Mouse (Mus musculus): ENCODE measurements at regions not wholly inside any gene's neighbourhood (a gene's known extent, or its start where the extent isn't known, plus 50 kb on each side); places are given as distances from the start of the nearest gene placed in this dataset.

DNA sequence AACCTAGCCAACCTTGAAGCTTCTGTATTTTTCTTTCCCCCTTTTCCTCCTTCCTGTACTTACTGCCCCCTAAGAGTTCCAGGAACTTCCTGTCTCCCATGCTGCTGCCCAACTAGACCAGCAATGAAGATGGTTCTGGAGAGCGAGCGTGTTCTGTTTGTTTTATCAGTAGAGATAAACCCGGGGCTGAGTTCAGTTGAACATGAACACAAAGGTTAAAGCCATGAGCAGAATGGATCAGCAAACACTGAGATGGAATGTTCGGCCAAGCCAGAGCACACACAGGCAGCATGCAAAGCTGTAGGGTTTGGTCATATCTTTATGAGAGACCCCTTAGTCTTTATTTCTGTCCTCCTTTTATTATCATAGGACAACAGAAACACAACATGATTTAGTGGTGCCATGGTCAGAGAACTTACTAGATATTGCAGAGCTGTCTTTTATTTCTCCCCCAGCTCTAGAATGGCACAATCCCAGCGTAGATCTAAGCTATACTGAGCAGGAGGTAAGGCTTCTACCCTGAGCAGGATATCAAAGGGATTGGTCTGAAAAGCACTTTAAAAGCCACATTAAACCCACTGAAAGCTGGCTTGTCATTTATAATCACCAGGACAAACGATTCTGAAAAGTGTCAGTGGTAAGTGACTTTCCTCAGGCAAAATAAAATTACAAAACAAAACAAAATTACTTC is 105.9 kb upstream of the Peli1 start:
- DNase-seq, result no peak

DNA sequence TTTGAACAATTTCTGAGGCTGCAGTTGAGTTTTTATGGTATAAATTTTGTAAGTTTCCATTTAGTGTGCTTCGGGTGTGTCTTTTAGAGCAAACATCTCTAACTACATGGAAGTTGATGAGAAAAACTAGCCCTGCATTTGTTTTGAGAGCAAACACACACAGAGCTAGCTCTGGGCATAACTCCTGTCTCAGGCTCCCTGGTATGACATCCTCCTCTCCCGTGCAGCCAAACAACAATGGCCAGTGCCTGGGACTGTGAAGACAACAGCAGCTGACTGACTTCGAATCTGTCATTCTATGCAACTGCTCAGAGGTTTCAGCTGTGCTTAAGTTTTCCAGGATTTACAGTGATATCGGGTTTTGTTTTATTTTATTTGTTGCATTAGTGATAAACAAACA is 105.3 kb upstream of the Peli1 start:
- no peak for DNase-seq

DNA sequence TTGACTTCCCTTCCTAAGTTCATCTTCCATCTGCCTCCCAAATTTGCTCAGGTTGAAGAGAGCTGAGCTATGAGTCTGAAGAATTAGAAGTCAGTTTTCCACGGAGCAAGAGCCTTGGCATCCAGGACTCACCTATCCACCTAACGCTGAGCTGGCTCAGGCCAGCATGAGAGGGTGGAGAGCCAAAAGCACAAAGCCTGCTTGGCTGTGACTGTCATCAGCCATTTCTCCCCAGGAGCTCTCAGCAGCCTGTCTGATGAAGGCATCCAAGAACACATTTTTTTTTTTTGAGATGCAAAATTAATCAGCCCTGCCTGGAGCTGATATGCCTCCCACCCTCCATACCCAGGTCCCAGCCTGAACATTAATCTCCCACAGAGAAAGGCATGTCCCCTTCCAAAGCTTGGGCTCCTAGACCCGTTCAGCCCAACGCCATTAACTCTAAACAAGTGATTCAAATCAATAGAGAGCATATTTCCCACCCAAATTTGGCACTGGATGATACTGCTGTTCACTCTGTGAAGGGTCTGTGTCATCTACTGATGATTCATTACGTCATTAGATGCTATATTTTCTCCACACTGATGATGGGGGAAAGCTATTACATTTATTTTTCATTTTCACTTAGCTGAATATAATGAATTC is 103.8 kb upstream of the Peli1 start:
- no peak for DNase-seq

DNA sequence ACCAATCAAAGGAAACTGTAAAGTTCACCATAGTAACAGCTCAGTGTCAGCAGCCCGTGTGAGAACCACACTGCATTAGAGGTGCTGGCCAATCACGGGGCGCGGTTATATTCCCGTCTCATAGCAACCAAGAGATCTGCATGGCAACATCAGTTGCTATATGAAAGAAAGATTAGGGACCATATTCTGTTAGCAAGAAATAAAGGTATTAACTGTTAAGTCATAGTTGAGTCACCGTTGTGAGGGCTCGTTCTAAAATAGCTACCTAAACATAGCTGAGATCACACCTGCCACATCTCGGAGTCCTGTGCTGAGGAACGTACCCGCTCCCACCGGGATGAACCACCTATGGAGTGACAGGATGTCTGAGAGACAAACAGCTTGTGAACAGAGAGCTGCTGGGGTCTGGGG is 103.2 kb upstream of the Peli1 start:
- no peak for DNase-seq

DNA sequence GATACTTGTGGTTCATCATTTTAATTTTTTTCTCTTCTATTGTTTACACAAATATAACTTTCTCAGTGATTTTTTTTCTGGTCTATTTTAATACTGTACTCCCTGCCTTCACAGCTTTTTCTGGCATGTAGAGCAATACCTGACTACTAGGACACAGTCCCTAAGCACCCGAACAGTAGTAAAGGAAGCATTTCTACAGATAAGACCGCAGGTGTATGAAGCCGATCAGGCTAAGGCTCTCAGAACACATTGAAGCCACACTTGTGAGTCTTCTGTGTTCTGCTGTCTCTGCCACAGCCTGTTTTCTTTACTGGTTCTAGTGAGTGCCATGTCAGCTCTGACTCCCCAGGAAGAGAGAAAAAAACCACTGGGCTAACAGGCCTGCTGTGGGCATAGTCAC is 102.2 kb upstream of the Peli1 start:
- no peak for DNase-seq

DNA sequence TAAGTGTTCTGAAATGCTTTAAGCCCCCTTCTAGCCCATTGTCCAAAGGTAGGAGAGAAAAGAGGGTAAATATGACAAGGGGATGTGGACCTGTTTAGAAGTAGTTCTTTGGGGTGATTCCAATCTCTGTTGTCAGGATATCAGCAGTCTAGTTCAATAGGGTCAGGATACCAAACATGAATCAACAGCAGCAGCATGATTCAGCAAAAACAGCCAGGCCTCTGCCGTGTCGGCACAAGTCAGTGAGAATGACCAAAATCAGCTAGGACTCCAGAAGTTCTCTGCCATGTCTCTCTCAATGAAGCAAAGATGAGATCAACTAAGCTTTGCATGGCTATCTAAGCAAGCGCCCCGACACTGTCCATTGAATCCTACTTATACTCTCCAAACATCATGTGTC is 97.5 kb upstream of the Peli1 start:
- no peak for DNase-seq

DNA sequence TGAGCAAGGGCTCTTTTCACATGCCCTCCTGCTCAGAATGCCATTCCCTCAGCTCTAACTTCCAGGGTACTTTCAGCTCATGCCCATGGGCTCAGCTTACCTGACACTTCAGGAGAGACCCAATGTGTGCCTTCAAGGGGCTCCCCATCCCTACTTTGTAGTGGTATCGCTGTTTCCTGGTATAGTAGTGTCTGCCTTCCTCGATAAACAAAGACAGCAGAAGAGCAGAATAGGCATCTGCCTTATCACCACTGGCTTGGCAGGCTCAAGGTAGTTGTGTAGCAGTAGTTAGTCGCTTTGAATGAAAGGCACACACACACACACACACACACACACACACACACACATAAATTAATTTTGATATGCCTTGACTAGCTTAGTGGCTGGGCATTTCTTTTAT is 89.7 kb upstream of the Peli1 start:
- no peak for DNase-seq

DNA sequence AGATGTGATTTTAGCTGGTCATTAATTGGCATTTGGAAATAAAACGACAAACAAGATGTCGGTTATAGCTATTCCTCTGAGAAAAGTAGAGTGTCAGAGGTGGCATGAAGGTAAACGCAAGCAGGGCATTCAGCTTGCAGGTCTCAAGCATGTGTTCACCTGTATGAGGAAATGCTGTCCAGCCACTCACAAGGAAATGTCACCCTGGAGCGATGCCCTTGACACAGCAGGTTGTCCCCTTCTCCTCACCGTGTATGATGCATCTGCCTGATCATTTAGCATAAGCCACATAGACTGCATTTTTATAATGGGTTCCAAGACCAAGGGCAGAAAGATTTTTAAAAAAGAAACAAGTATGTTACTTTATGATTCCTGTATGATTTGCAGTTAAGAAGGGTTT is 83.9 kb upstream of the Peli1 start:
- DNase-seq, result no peak

DNA sequence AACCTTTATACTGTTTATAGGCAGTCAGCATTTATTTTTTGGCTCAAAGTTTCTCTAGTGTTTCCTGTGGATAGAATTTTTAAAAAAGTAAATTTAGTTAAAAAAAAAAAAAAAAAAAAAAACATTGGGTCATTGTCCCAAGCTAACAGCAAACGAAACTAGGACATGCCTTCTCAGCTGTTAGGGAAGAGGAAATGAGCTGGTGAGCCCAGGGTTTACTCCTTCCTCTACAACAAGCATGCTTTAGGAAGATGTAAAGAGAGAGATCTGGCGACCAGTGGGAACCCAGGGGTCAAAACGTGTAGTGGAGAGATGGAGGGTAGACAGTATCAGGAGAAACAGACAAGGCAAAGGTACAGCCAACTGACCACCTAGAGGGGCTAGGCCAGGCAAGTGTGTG is 81.6 kb upstream of the Peli1 start:
- no peak for DNase-seq

DNA sequence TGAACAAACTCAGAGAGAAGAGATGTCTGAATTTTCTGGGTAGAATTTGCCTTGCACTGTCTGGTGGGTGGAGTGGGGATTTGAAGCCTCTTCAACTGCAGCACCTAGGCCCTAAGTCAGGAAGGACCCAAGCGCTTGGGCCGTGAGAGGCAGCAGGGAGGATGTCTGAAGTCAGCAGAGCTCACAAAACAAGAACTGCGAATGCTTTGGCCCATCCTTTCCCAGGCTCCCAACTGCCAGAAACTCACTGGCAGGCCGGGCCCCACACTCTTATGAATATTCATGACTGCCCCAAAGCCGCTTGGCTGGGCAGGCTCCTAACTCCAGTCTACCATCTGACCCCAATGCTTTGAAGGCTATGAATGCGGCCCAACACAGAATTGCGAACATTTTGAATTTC is 80.2 kb upstream of the Peli1 start:
- no peak for DNase-seq

DNA sequence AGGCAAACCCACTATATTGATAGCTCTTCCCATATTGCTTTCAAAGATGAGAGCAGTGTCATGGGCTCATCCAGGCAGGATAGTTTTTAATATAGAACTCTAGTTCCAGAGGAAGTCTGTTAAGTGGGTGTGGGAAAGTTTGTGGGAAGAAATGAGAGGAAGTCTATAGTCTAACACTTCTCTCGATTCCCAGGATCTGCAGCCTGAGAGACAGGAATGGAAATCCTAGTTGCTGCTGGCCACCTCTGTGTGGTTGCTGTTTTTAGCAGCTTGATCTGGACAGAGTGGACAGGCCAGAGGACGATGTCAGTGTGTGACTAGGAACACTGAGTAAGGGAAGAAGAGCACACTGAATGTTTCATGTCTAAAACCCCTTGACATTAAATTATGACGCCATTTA is 76.8 kb upstream of the Peli1 start:
- DNase-seq, result no peak

DNA sequence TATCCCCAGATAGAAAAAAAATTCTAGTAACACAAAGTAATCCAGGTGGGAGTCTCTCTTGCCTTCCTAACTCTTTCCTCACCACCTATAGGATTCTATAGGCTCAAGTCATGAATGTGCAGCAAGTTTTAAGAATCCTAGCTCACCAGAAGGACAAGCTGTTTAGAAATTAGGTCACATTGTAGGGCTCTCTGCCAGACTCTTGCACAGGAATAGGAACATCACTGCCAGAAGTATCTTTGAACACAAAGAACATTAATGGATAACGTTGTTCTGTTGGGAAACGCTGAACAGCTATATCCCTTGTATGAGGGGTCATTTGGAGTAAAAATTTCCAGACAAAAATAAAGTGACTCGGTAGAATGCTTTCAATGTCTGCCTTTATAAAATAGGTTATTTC is 75.6 kb upstream of the Peli1 start:
- DNase-seq, result no peak

DNA sequence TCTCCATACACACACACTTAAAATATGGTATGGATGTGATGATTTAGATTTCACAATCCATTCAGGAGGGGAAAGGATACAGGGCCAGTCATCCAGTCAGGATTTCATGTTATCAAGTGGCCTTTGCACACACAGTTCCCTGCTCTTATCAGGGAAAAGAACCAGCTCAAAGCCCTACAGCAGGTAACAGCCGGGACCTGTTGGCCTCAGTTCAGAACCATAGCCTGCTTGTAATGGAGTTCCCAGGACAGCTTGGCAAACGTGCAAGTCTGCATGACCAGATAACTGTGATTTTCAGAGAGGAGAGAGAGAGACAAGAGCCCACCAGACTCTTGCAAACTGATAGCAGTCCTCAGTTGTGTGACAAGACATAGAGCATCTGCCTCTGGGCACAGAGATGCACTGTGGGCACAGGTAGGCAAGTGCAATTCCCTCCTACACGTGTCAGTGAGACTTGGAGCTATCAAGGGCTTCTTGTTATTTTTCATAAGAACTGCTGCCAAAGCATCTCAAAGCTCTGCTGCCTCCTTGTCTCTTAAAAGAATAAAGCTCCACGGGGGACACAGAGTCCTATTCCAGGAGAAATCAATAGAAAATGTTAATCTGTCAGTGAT is 74.9 kb upstream of the Peli1 start:
- no peak for DNase-seq

DNA sequence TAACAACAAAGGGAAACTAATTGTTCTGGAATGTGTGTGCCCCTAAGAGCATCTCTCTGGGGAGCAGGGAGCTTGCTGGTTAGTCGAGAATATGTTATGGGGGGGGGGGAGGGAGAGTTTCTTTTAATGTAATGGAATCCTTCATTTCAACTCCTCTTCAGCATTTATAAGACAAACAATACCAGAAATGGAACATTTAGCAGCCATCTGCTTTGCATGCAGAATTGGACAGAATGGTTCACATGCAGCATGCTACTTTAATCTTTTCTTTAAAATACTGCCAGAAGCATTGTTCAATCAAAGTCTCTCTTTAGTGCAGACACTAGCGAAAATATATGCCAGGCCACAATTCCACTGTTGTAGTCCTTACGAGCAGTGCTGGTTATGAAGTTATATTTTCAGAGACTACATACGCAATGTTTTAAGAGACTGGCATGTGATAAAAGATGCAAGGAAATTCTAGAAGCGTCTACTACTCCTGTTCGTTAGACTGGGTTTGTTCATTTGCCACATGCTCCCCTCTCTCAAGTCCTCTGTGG is 74.2 kb upstream of the Peli1 start:
- no peak for DNase-seq

DNA sequence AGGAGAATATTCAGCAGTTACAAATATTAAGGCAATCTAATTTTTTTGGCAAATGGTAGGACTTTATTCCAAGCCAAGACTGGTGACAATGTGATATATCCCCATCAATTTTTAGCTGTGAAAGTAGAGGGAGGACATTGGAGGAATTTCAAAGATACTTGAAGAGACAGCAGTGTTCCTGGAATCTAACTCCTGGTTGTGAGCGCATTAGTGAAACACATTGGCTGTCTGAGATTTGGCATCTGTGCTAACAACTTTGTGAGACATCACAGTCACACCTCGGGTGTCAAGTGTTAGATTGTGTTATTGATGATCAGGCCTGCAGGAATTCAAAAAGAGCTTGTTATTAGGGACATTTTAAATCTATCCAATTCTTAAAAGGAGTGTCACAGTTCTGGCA is 71.3 kb upstream of the Peli1 start:
- DNase-seq, result no peak

DNA sequence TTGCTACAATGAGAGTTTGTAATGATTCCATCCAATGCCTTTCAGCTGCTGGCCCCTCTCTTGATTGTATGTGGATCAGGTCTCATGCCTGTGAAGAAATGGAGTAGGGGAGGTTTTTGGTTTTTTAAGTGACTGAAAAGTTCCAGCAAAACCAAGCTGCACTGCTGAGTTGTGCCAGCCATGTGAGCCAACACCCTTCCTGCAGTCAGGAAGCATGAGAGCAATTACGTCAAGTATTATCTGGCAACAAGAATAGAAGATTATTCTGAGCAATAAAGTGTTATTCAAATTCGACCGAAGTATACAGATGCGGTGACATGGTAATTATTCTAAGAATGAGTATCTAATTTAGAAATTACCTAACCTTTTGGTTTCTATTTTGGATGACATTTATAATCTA is 67.0 kb upstream of the Peli1 start:
- no peak for DNase-seq

DNA sequence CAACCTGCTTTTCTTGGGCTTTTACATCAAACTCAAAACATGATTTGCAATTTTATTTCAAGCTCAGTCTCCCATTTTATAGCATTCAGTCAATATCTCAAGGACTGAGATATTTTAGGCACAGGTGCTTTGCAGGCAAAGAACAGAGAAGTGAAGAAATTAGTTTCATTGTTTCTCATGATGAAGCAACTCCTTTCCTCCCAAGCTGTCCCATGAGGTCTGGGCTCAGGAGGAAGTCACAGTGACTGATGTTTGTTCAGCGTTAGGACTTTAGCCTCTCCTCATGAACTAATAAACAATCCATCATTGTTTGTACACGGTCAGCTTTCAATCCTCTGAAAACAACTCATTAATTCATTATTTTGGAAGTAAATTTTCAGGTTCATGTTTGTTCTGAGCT is 66.6 kb upstream of the Peli1 start:
- DNase-seq, result no peak

DNA sequence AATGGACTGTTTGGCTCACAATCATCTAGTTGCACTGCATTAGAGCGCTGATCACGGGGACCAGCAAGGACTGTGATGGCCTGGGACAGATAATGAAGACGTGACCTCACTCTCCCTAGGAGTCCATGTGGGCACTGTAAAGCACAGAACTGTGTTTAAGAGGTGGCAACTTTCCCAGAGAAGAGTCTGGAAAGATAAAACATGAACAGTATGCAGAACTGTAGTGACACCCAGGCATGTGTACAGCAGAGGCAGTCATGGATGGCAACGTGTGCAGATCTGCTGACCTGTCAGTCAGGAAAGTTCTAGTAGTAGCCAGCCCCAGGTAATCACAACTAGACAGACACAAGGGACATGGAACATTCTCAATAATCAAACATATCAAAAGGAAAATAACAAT is 63.8 kb upstream of the Peli1 start:
- no peak for DNase-seq

DNA sequence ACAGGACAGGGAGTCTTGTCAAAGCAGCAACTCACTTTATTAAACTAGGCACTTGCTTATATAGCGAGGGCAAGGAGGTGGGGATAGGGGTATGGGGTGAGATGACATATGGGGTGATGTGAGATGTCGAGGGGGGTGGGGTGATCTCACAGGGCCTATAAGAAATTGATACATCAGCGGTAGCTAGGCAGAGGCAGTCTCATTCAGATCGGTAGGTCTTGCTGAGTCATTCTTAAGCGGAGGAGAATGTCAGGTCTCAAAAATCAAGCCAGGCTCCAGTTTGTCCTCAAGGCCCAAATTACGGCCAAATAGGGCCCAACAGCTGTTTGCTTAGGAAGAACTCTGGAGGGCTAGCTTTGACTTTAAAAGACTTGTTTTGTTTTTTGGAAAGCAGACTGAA is 60.7 kb upstream of the Peli1 start:
- DNase-seq, result no peak

DNA sequence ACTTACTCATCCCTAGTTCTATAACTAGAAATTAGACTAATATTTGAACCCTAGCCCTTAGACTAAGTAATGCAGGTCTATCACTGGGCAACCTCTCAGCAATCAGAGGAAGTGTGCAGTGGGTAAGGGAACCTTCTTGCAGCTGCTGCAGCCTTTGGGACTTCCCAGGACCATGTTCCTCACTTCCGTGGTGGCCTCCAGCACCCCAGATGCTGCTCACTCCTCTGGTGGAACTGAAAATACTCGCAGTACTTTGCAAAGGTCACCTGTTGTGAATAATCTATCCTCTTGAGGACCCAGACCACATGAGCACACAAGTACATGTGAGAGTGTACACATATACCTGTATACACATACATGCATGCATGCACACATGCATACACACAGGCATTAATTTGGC is 59.3 kb upstream of the Peli1 start:
- DNase-seq, result no peak

DNA sequence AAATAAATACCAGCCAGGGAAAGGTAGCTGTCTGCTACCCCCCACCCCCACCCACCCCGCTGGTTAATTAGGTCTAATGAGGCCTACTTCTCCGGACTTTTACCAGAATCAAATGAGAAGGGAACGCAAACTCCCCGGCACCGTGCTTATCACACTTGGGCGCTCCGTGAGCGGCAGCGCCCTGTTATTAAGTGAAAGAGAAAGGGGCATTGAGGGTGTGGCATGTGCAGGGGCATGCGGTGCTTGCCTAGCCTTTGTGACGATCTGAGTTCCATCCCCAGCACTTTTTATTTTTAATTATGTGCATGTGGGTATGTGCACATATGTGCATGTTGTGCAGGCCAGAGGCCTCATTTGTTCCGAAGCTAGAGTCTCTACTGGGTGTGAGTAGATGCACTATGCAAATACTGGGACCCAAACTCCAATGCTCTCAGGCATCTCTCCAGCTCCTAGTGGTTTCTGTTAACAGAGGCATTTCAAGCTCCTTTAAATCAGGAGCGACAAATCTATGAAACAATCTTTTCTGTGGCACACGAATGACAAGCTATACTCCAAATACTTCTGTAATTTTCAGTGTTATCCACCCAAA is 57.8 kb upstream of the Peli1 start:
- DNase-seq, result no peak

DNA sequence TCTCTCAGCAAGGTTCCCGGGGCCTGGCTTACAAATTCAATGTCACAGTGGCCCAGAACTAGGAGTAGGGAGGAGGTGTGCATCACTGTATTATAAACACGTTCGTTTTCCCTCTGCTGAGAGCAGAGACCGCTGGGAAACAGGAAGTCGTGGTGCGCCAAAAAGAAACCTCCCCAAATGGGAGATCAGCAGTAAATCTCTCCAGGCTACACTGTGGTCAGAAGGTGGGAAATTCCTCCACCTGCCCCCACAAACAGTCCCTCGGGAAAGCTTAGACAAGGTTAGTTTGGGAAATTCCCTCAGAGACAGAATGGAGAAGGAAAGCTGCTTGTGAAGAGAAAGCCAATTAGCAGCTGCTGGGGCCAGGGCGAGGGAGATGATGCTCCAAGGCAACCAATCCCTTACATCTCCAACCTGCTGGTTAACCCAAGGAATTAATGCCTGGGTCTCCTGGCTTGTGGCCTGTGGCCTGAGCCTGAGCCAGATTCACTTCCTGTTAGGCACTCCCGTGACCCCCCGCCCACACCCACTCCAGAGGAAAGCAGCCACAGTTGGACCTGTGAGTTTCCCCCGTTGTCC is 57.2 kb upstream of the Peli1 start:
- DNase-seq, result no peak

DNA sequence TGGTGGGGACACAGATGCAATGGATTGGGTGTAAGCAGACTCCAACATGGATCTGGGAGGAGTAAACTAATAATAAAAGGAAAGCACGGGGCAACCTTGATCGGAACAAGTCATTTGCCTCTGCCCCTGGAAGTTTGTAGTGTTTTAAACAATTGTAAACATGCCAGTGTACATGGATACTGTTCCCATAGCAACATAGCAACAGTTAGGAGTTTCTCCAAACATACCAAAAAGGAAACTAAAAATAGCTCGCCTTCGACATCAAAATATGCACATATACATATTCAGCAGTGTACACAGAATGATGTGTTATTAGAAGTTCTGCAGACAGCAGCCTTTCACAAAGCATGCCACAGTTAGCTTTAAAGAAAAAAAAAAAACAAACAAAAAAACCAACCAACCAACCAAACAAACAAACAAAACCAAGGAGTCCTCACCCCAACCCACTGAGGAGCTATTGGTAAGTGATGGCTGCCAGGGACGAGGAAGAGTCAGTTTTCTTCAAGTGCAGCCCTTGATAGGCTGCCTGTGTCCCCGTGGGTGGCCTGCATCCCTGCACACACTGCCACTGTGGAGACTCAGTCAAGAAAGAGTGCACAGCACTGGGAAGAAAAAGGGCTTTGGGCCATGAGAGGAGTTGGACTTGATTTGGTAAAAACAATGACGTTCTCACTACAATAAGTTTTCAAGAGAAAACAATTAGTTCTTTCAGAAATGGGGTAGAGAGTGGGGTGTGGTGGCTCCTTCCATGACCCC is 54.8 kb upstream of the Peli1 start:
- DNase-seq, result no peak

Measured in adrenal gland, adult 8-10 months (tissue).